Mouse (Mus musculus) kidney, postnatal 10 days (tissue): ENCODE results near the gene Map1lc3a.

Source experiments
- DNase-seq: peaks from one replicate; pipeline ENCODE4 v3.0.0; 2021; ENCODE audit warnings: mixed read lengths

Gene Map1lc3a

GRCm38 (mm10) chr2:155276195-155276594 lies at the start of gene Map1lc3a:
TSS of gene Map1lc3a (plus strand) at chr2:155276297.
- peak; percentile 98 for DNase-seq

GRCm38 (mm10) chr2:155235746-155236361 lies 40.2 kb upstream of the Map1lc3a start:
- DNase-seq: no peak

DNA sequence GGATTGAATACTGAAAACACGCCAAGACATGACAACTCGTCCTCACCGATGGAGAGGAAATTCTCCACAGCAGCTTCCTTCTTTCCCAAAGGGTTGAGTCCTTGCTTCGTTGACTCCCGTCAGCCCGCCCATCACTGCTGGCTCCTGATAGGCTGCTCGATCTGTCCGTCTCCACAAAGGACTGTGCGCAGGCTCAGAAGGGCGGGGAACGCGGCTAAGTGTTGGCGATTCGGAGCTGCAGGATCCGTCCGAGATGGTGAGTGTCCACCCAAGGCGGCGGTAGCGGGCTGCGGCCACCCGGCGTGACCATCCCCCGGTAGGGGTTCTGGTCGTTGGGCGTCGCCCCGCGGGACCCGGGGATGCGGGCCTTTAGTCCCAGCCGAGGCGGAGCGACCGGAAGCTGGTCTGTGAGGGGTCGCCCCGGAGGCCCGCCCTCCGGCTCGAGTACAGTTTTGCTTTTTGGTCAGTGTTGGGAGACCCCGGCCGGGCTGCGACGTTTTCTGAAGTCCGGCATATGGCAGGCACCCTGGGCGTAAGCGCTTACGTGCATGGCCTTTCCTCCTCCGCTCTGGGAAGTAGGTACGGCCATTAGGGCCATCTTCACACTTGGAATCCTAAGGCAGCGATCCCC lies 39.6 kb upstream of the Map1lc3a start, which contains the start of gene Dynlrb1:
TSS of gene Dynlrb1 (plus strand) at position 172 of the 631 bp plus-strand sequence.
- peak; percentile 100 for DNase-seq

DNA sequence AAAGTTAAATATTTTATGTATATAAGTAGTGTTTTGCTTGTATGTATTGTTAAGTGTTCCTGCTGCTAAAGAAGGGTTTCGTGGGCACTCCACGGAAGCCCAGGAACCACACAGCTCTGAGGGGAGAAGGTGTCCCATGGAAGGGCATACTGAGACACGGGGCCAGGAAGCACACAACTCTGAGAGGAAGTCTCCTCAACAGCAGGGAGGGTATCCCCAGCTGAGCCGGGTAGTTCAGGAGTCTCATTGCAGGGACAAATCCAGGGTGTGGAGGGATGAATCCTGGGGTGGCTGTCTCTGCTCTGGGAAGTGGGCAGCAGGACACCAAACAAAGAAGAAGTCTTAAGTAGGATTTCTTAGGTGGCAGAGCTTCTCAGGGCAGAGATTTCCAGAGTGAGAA lies 38.8 kb upstream of the Map1lc3a start:
- DNase-seq: no peak

DNA sequence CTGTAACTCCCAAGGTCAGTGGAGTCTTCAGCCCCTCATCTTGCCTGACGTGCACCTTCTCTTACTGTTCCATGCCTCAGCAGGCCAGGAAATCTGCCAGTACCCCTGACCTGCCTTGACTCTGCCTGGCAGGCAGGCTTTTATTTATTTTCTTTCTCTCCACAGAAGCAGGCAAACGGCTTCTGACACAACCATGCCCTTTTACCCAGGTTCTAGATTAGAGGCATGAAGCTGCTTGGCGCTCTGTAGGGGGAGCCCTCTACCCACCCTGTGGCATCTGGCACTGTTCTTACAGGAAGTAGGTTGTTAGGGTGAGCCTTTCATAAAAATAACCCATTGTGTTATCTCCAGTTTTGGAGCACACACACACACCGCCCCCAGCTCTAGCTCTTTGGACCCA lies 35.2 kb upstream of the Map1lc3a start:
- peak; percentile 24 for DNase-seq

DNA sequence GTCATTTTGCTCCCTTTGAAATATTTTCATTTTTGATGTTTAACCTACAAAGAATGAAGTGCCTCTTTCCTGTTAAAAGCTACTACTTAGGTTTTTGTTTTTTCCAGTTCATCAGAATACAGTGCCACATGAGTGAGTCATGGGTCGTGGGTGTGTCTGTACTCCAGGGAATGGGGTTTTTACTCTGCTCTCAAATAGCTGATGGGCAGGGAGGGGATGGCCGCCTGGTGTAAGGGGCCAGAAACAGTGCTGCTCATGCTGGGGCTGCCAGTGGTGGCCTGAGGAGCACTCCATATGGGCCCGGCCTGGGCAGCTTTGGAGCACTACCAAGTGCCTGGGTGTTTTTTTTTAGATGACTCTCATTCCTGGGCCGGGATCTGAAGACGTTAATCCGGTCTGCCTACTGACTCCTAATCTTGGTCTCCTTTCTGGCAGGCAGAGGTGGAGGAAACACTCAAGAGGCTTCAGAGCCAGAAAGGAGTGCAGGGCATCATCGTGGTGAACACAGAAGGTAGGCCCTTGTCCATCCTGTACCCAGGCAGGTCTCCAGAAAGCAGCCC lies 33.7 kb upstream of the Map1lc3a start:
- no peak for DNase-seq

GRCm38 (mm10) chr2:155246231-155246630 lies 29.9 kb upstream of the Map1lc3a start:
- DNase-seq: no peak

DNA sequence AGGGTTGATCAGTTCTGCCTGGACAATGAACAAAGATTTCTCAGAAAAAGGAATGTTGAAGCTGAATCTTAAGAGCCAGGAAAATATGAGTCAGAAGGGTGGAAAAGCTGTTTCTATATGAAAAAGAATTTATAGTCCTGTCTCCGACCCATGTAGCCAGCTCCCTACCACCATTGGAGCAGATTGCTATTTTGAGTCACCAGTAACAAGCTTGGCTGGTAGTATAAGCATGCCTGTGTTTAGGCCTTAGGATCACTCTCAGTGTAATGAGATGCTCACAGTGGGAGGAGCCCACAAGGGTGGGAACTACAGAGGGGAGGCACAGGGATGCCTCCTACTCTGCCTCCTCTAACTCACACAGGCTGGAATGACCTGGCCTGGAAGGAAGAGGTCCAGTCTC lies 27.9 kb upstream of the Map1lc3a start:
- DNase-seq: no peak

GRCm38 (mm10) chr2:155248718-155249117 lies 27.4 kb upstream of the Map1lc3a start:
- DNase-seq: no peak

GRCm38 (mm10) chr2:155249588-155249987 lies 26.5 kb upstream of the Map1lc3a start:
- DNase-seq: no peak

DNA sequence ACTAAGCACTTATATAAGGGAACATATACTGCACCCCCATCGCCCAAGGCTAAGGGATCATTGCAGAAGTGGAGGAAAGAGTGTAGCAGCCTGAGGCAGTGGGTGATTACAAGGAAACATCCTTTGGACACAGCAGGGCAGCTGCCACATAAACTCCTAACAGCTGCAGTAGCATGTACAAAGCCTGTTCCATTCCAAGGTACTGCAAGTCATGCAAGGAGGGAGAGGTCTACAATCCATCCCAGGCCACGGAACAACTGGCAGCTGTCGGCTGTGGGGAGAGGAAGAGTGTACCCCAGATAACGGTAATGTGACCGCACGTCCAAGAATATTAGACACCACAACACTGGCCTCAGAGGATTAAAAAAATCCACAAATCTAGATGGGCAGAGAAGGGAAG lies 10.6 kb upstream of the Map1lc3a start:
- DNase-seq: no peak

DNA sequence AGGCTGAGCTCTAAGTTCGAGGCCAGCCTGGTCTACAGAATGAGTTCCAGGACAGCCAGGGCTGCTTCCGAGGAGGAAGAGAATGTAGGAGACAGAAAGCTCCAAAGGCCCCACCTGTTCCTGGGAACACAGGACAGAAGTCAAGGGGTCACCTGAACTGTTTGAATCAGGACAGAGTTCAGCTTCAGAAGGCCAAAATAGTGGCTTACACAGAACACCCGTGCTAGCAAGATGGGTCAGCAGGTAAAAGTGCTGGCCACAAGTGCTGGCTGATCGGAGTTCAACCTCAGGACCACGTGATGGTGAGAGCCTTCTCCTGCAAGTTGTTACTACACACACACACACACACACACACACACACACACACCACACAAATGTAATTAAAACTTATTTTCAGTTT lies 9.2 kb upstream of the Map1lc3a start:
- no peak for DNase-seq

DNA sequence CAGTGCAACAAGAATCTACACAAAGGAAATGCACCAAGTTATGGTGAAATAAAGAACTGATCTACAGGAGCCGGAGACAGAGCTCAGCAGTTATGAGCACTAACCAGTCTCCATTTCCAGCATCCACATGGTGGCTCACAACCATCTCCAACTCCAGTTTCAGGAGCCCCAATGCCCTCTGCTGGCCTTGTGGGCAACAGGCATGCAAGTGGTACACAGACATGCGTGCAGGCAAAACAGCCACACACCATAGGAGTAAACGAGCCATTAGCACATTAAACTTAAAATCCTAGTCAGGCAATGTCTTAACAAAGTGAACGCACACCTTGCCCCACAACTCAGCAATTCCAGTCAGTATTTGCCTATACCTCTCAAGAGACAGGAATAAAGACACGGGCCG lies 4.1 kb upstream of the Map1lc3a start:
- DNase-seq: peak; percentile 18

DNA sequence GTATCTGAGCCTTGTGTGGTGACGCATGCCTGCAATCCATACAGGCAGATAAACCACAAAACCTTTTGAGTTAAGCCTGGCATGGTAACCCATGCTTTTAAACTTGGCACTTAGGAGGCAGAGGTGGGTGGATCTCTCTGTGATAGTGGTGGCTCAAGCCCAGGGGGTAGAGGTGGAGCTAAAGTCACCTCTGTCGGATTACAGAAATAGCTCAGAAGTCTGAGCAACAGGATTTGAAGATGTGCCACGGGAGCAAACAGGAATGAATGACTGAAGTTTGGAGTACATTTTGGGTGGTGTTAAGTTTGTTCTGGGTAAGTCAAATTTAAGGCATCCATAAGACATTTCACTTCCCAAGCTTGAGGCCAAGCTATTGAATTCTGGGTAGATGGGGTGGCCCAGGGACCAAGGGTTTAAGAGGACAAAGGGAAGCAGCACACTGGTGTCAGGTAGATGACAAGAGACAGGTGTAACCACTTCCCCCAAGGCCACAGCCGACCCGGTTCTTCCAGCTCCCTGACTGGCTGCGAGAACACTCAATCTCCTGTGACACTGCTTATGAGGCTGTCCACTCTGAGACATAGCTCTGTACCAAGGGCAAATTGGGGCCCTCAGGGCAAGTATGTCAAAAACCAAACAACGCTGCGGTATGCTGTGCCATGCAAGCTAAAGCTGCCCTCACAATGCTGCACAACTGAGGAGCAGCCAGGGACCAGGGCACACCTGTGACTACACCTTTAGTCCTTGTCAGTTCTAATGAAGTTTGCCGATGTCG lies 3.5 kb upstream of the Map1lc3a start:
- DNase-seq: no peak

DNA sequence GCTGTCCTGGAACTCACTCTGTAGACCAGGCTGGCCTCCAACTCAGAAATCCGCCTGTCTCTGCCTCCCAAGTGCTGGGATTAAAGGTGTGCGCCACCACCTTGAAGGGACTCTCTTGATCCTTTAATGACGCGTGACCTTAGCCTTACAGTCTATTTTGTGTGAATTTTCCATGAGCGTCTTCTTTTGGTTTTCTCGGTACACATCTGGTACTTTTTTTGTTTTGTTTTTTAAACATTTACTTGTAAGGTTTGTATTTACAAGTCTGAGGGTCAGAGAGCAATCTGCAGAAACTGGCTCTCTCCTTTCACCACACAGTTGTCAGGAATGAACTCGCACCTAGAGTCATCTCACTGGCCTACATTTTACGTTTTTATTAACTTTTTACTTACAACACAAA lies 2.5 kb upstream of the Map1lc3a start:
- no peak for DNase-seq

DNA sequence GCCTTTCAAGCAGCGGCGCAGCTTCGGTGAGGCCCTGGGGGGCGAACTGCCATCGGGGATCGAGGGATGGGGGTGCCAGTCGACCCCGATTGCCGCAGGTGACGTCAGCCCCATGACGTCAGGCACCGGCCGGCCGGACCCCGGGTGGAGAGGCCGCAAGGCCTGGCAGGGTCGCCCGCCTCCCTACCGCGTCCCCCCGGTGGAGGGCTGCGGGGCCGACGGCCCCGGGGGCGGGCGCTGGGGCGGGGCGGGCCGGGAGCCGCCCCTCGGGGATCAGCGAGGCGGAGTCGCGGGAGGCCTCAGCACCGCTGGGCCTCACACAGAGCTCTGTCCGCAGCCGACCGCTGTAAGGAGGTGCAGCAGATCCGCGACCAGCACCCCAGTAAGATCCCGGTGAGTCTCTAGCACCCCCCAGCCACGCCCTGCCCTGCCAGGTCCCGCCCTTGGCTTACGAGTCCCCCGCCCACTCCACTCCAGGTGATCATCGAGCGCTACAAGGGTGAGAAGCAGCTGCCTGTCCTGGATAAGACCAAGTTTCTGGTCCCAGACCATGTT lies 601 bp downstream of the Map1lc3a start:
- DNase-seq: peak; percentile 82

DNA sequence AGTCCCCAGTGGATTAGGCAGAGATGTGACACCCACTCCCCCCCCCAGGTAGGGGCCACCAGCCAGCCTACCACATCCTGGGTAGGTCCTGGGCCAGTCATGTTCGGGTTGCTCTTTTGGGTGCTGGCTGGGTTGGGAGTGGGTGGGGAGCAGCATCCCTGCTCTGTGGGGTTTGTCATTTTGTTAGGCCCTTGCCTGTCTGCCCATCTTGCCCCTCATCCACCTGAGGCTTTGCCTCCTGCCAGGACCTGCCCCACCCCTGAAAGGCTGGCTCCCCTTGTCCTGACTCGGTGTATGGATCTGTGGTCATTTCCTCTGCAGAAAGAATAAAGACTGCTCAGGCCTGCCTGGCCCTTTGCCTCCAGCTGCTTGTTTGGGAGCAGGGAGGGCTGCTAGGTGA lies 1.6 kb downstream of the Map1lc3a start:
- DNase-seq: no peak

DNA sequence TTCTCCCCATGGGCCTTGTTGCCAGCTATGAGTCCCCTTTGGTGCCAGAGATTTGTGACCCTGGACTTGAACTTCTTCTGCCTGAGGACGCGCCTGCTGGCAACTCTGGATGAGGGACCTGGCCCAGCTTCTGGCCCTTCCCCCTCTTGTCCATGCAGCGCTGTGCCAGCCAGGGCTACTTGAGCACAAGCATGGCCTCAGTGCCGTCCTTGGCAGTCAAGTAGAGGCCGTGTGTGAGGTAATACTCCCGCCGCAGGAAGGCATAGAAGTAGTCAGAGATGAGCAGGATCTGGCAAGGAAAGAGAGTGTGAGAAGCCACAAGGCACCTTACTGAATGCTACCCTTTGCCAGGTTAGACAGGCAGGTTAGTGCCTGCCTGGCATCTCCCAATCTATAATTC lies 2.3 kb downstream of the Map1lc3a start:
- peak; percentile 14 for DNase-seq

- no peak for DNase-seq
Measured at GRCm38 (mm10) chr2:155279163-155279562, 3.1 kb downstream of the Map1lc3a start.

GRCm38 (mm10) chr2:155280116-155280515 lies 4.0 kb downstream of the Map1lc3a start:
- DNase-seq: no peak

DNA sequence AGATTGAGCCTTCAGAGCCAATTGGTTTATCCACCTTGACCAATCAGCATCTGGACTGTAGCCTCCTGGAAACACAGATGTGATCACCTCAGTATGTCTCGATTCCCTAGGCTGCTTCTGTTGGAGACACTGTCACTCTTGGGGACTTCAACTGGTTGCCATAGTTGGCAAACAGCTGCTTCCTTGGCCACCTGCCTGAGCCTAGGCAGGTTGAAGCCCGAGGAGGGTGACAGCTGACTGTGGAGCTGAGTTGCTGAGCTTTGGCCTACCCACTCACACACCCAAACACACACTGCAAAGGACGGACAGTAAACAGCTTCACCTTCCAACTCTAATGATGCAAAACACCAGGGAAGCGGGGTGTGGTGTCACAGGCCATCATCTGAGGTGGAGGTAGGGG lies 7.7 kb downstream of the Map1lc3a start:
- no peak for DNase-seq

DNA sequence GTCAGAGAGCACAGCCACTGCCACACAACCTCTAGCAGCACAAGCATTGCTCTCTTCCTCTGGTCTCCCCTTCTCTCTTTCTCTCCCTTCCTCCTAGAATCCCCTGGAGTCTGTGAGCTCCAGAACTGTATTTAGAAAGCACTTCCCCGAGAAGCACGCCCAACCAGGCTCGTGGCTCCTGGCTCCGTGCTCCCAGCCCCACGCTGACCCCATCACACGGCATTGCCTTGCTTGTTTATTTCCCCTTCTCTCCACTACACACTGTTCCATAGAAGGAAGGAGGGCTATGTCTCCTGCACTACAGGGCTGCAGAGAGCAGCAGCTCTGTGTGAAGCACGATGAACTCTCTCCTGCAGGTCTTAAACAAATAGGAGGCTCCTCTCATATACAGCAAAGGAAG lies 8.6 kb downstream of the Map1lc3a start:
- DNase-seq: peak; percentile 24

- no peak for DNase-seq
Measured at GRCm38 (mm10) chr2:155285744-155286143, 9.6 kb downstream of the Map1lc3a start.
